Mouse (Mus musculus): ENCODE measurements around the gene Ttll5. TPM values are rescaled to one million over a fixed set of nuclear protein-coding genes. Genes with fewer than 3 reads are reported as not detected.

The Ttll5 gene
- polyA plus RNA-seq, 1 experiment from 2014 or later = 11.3 TPM

DNA sequence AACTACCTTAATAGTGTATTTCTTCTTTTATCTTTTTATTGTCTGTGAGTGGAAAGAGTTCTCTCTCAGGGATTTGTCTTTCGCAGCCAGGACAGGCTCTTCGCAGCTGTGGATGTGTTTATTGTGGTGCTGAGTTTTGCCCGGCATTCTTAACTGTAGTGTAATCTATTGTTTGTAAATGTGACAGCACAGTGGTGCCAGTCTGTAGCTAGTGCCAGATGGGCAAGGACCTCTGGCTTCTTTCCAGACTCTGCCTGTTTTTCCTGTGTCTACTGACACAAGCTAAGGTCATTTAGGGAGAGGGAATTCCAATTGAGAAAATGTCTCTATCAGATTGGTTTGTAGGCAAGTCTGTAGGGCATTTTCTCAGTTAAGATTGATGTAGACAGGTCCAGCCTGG, 6.2 kb downstream of the Ttll5 start:
- Histone ChIP-seq H3K9ac (replicated peaks; ENCODE audit: low read length) (no peak overlapping the region), H3K4me1 (ENCODE audit: insufficient read depth, low read length) (no peaks in the 10 kb centered on the region), H3K27ac (ENCODE audit: low read length) (no peak overlapping the region), H3K36me3 (ENCODE audit: insufficient read depth, low read length) (peaks cover 16% of the 10 kb centered on the region), H3K9me3 (ENCODE audit: low read length) (no peaks in the 10 kb centered on the region), H3K4me3 (ENCODE audit: low read length) (no peak overlapping the region), H3K4me2 (replicated peaks; ENCODE audit: low read depth, low read length) (no peak overlapping the region), H3K27me3 (ENCODE audit: insufficient read depth, low read length) (no peaks in the 10 kb centered on the region)
- 90% methylated on average over 3 of the region's 3 CpGs for WGBS
- no peak for ATAC-seq (ENCODE audit: low FRiP score, low TSS enrichment)

DNA sequence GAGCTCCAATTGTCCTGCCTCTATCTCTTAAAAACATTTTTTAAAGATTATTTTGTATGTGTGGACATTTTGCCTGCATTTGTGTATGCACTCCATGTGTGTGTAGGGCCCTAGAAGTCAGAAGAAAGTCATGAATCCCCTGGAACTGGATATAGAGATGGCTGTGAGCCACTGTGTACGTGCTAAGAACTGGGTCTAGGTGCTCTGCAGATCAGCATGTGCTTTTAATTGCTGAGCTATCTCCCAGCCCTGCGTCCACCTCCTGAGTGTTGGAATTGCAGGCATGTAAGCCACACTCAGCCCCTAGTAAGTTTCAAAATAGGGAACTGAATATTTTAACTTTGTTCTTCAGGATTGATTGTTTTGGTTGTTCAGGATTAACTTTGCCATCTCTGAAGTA, 10.1 kb downstream of the Ttll5 start:
- no peak overlapping the region for H3K9ac ChIP-seq (replicated peaks; ENCODE audit: low read length)
- H3K4me2 ChIP-seq (replicated peaks; ENCODE audit: low read depth, low read length) = no peak overlapping the region
- H3K4me3 ChIP-seq (ENCODE audit: low read length) = no peak overlapping the region
- 84% methylated on average over 2 of the region's 2 CpGs for WGBS
- H3K9me3 ChIP-seq (ENCODE audit: low read length) = no peaks in the 10 kb centered on the region
- H3K27ac ChIP-seq (ENCODE audit: low read length) = no peak overlapping the region
- no peak for ATAC-seq (ENCODE audit: low FRiP score, low TSS enrichment)
- H3K36me3 ChIP-seq (ENCODE audit: insufficient read depth, low read length) = peaks cover 11% of the 10 kb centered on the region
- no peaks in the 10 kb centered on the region for H3K4me1 ChIP-seq (ENCODE audit: insufficient read depth, low read length)
- H3K27me3 ChIP-seq (ENCODE audit: insufficient read depth, low read length) = no peaks in the 10 kb centered on the region

DNA sequence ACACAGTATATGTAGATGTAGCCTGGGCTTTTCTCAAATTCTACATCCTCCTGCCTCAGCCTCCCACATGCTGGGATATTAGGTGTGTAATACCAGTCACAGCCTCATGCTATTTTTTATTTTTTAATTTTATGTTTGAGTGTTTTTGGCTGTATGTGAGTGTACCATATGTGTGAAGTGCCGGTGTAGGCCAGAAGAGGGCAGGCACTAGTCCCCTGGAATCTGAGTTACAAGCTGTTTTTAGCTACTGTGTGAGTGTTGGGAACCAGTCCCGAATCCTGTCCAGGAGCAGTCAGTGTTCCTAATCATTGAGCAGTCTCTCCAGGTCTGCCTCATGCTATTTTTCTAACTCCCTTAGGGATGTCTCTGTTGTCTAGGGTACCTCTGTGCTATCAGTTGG, 13.3 kb downstream of the Ttll5 start:
- Histone ChIP-seq H3K9ac (replicated peaks; ENCODE audit: low read length) (no peak overlapping the region), H3K27me3 (ENCODE audit: insufficient read depth, low read length) (no peaks in the 10 kb centered on the region), H3K36me3 (ENCODE audit: insufficient read depth, low read length) (peaks cover 5% of the 10 kb centered on the region; the same call in 1 of the 2 replicates), H3K4me2 (replicated peaks; ENCODE audit: low read depth, low read length) (no peak overlapping the region), H3K9me3 (ENCODE audit: low read length) (no peaks in the 10 kb centered on the region), H3K27ac (ENCODE audit: low read length) (no peak overlapping the region), H3K4me1 (ENCODE audit: insufficient read depth, low read length) (no peaks in the 10 kb centered on the region), H3K4me3 (ENCODE audit: low read length) (no peak overlapping the region)
- no peak for ATAC-seq (ENCODE audit: low FRiP score, low TSS enrichment)
- 92% methylated on average over 2 of the region's 2 CpGs for WGBS

DNA sequence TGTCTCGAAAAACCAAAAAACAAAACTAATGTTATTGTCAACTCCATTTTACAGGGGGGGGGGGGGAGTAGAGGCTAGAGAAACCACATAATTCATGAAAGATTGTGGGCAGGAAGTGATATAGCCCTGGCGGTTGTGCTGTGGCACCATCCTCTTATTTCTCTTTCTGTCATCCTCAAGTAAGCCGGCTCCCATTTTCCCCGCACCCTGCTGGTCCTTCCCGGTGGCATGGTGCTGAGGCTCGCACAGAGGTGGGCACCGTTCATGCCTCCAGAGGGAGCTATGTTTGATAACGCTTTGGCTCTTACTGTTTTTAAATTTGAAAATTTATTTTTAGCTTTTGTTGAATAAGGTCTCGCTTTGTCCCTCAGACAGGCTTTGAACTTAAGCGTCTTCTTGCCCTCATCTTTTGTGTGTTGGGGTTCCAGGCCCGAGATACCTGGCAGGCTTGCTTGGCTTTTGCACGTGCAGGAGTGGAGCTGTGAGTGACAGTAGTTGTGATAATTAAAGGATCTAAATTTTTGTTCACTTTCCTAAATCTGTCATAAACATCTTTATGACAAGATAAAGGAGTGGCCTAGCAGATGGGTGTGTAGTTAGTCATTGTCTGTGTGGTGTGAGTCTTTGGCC, 15.0 kb downstream of the Ttll5 start:
- no peak for ATAC-seq (ENCODE audit: low FRiP score, low TSS enrichment)
- Histone ChIP-seq H3K9ac (replicated peaks; ENCODE audit: low read length) (no peak overlapping the region), H3K4me1 (ENCODE audit: insufficient read depth, low read length) (no peaks in the 10 kb centered on the region), H3K36me3 (ENCODE audit: insufficient read depth, low read length) (peaks cover 8% of the 10 kb centered on the region; the same call in 1 of the 2 replicates), H3K4me2 (replicated peaks; ENCODE audit: low read depth, low read length) (no peak overlapping the region), H3K4me3 (ENCODE audit: low read length) (no peak overlapping the region), H3K27ac (ENCODE audit: low read length) (no peak overlapping the region), H3K27me3 (ENCODE audit: insufficient read depth, low read length) (no peaks in the 10 kb centered on the region), H3K9me3 (ENCODE audit: low read length) (no peaks in the 10 kb centered on the region)
- 90% methylated on average over 12 of the region's 12 CpGs for WGBS

DNA sequence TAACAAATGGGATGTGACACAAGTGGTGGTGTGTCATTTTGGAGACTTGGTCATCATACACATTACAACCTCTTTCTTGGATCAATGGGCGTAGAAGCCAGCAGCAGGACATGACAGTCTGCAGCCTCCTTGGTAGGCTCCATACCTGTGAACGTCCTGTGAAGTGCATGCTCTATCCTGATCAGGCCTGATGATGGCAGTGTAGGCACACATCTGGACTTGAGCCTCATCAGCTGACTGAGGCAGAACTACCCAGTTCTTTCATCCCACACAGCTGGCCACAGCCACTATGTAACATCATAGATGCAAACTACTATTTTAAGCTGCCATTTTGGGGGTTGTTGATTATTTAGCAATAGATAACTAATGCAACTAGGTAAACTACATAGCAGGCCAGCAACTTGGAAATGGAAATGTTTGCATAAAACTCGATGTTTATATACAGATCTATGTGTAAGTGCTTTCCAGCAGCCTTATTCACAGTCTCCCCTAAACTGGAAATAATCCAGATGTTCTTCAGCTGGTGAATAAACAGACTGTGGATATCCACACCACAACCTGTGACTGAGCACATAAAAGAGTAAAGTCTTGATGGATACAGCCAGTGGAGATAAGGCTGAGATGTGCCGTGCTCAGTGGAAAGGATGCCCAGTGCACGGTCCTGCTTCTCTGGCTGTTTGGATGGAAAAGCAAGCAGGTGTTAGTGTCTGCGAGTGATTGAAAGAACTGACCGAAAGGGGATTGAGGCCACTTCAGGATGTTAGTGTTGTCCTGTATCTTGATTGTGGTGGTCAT, 23.9 kb downstream of the Ttll5 start:
- no peak for ATAC-seq (ENCODE audit: low FRiP score, low TSS enrichment)
- Histone ChIP-seq H3K27me3 (ENCODE audit: insufficient read depth, low read length) (no peaks in the 10 kb centered on the region), H3K9ac (replicated peaks; ENCODE audit: low read length) (no peak overlapping the region), H3K4me1 (ENCODE audit: insufficient read depth, low read length) (no peaks in the 10 kb centered on the region), H3K4me2 (replicated peaks; ENCODE audit: low read depth, low read length) (no peak overlapping the region), H3K36me3 (ENCODE audit: insufficient read depth, low read length) (peaks cover 10% of the 10 kb centered on the region; the same call in 1 of the 2 replicates), H3K9me3 (ENCODE audit: low read length) (no peaks in the 10 kb centered on the region), H3K4me3 (ENCODE audit: low read length) (no peak overlapping the region), H3K27ac (ENCODE audit: low read length) (no peak overlapping the region)
- 80% methylated on average over 7 of the region's 7 CpGs for WGBS

DNA sequence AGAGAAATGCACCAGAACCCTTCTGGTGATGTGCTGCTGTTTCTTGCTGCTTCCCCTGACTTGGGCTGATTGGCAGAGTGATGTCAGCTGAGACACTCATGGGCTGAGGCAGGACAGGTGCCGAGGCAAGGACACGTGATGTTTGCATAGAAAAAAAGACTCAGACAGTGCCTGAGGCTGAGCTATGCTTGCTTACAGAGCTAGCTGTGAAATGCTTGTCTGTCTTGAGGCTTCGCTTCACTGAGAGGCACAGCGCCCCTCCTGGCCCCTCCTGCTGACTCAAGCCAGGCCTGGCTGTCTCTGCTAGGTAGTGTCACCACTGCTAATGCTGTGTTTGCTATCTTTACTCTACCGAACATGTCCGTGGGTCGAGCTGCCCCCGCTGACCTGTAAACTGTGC, 26.2 kb downstream of the Ttll5 start:
- Histone ChIP-seq H3K9ac (replicated peaks; ENCODE audit: low read length) (no peak overlapping the region), H3K4me2 (replicated peaks; ENCODE audit: low read depth, low read length) (no peak overlapping the region), H3K27ac (ENCODE audit: low read length) (no peak overlapping the region), H3K4me3 (ENCODE audit: low read length) (no peak overlapping the region), H3K27me3 (ENCODE audit: insufficient read depth, low read length) (no peaks in the 10 kb centered on the region), H3K4me1 (ENCODE audit: insufficient read depth, low read length) (no peaks in the 10 kb centered on the region), H3K36me3 (ENCODE audit: insufficient read depth, low read length) (0 out of 2 replicates have a peak, but pooled peaks cover 6% of the 10 kb centered on the region), H3K9me3 (ENCODE audit: low read length) (no peaks in the 10 kb centered on the region)
- ATAC-seq (ENCODE audit: low FRiP score, low TSS enrichment) = no peak
- 79% methylated on average over 8 of the region's 8 CpGs for WGBS

DNA sequence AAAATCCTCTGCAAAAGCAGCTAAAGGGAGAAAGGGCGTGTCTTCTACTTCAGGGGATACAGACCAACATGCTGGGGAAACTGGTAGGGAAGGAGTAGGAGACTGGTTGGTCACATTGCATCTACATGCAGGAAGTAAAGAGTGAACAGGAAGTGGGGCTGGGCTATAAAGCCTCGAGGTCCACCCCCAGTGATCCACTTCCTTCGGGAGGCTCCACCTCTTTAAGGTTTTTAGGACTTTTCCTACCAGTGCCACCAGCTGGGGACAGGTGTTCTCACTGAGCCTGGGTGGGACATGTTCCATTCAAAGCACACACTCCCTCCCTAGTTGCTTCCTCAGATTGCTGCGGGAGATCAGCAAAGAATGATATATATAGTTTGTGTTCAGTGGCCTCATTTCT, 29.4 kb downstream of the Ttll5 start:
- Histone ChIP-seq H3K4me1 (ENCODE audit: insufficient read depth, low read length) (no peaks in the 10 kb centered on the region), H3K9me3 (ENCODE audit: low read length) (no peaks in the 10 kb centered on the region), H3K27me3 (ENCODE audit: insufficient read depth, low read length) (no peaks in the 10 kb centered on the region), H3K4me2 (replicated peaks; ENCODE audit: low read depth, low read length) (no peak overlapping the region), H3K27ac (ENCODE audit: low read length) (no peak overlapping the region), H3K9ac (replicated peaks; ENCODE audit: low read length) (no peak overlapping the region), H3K36me3 (ENCODE audit: insufficient read depth, low read length) (0 out of 2 replicates have a peak, but pooled peaks cover 6% of the 10 kb centered on the region), H3K4me3 (ENCODE audit: low read length) (no peak overlapping the region)
- no peak for ATAC-seq (ENCODE audit: low FRiP score, low TSS enrichment)
- WGBS = 84% methylated on average over 4 of the region's 4 CpGs

DNA sequence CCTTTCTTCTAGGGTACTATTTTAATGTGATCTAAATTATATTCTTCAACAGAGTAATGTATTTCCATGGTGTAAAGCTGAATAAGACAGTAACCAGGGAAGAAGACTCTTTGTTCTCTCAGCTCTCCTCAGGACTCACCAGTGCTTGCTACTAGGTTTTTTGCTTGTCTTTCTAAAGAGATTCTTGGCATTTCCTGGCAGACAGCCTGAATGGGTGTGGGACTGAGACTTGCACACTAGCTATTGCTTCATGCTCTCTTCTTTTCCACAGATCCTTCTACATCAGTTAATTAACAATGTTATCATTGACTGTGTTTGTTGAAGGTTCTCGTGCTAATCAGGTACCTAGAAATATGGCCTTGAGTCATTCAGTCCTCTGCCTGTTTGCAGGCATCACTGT, 29.8 kb downstream of the Ttll5 start:
- Histone ChIP-seq H3K9ac (replicated peaks; ENCODE audit: low read length) (no peak overlapping the region), H3K4me2 (replicated peaks; ENCODE audit: low read depth, low read length) (no peak overlapping the region), H3K9me3 (ENCODE audit: low read length) (no peaks in the 10 kb centered on the region), H3K27ac (ENCODE audit: low read length) (no peak overlapping the region), H3K4me3 (ENCODE audit: low read length) (no peak overlapping the region), H3K36me3 (ENCODE audit: insufficient read depth, low read length) (0 out of 2 replicates have a peak, but pooled peaks cover 6% of the 10 kb centered on the region), H3K27me3 (ENCODE audit: insufficient read depth, low read length) (no peaks in the 10 kb centered on the region), H3K4me1 (ENCODE audit: insufficient read depth, low read length) (no peaks in the 10 kb centered on the region)
- no peak for ATAC-seq (ENCODE audit: low FRiP score, low TSS enrichment)
- 89% methylated on average over 1 of the region's 1 CpGs for WGBS

DNA sequence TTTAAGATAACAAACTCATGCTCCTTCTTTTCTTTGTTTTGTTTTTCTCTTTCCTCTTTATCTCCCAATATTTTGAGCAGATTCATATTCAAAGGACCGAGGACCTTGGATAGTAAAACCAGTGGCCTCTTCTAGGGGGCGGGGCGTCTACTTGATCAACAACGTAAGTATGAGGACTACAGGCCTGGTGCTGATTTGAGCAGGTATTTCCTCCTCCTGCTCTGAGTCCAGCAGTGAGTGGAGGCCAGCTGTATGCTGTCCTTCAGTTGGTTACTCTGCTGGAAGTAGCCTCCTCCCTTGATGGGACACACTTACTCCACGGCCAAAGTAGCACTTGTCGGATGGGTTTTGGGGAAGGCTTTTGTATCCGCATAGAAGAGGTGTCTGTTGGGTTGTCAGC, 32.8 kb downstream of the Ttll5 start:
- Histone ChIP-seq H3K36me3 (ENCODE audit: insufficient read depth, low read length) (0 out of 2 replicates have a peak, but pooled peaks cover 6% of the 10 kb centered on the region), H3K9ac (replicated peaks; ENCODE audit: low read length) (no peak overlapping the region), H3K4me1 (ENCODE audit: insufficient read depth, low read length) (no peaks in the 10 kb centered on the region), H3K27me3 (ENCODE audit: insufficient read depth, low read length) (no peaks in the 10 kb centered on the region), H3K4me2 (replicated peaks; ENCODE audit: low read depth, low read length) (no peak overlapping the region), H3K4me3 (ENCODE audit: low read length) (no peak overlapping the region), H3K9me3 (ENCODE audit: low read length) (no peaks in the 10 kb centered on the region), H3K27ac (ENCODE audit: low read length) (no peak overlapping the region)
- ATAC-seq (ENCODE audit: low FRiP score, low TSS enrichment) = no peak
- 84% methylated on average over 7 of the region's 7 CpGs for WGBS

DNA sequence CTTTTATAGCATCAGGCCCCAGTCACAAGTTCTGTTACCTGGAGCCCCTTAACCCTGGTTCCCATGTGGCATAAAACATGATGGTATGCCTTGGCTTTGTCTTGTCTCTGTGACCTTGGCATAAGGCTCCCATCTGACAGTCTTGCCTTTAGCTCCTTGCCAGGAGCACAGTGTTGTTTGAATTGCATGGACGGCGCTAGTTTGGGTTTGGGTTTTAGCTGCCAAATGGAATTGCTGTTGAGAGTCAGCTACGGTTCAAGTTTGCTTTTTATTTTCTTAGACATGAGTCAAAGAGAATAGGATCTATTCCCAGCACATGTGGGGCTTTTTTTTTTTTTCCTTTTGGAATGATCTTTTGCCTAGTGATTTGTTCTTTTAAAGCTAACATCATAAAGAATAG, 34.7 kb downstream of the Ttll5 start:
- no peak for ATAC-seq (ENCODE audit: low FRiP score, low TSS enrichment)
- WGBS = 67% methylated on average over 3 of the region's 3 CpGs
- Histone ChIP-seq H3K27ac (ENCODE audit: low read length) (no peak overlapping the region), H3K9ac (replicated peaks; ENCODE audit: low read length) (no peak overlapping the region), H3K4me2 (replicated peaks; ENCODE audit: low read depth, low read length) (no peak overlapping the region), H3K27me3 (ENCODE audit: insufficient read depth, low read length) (no peaks in the 10 kb centered on the region), H3K4me3 (ENCODE audit: low read length) (no peak overlapping the region), H3K36me3 (ENCODE audit: insufficient read depth, low read length) (no peaks in the 10 kb centered on the region), H3K4me1 (ENCODE audit: insufficient read depth, low read length) (no peaks in the 10 kb centered on the region), H3K9me3 (ENCODE audit: low read length) (no peaks in the 10 kb centered on the region)

All from kidney, embryonic 16.5 days (tissue).